Mouse (Mus musculus) erythroblast, embryonic 14.5 days (primary cell): ENCODE results near the gene Spaca3. TPM values are rescaled to one million over a fixed set of nuclear protein-coding genes. Genes with fewer than 3 reads are reported as not detected.

Experiments used
- H3K27me3 ChIP-seq: 2 replicates; pipeline ENCODE4 v1.6.1; 2012; ENCODE audit warnings: inconsistent platforms; ENCODE audit not compliant: control insufficient read depth
- H3K36me3 ChIP-seq: 2 replicates; pipeline ENCODE4 v1.6.1; 2012; ENCODE audit warnings: mild to moderate bottlenecking, inconsistent platforms; ENCODE audit not compliant: control insufficient read depth
- H3K4me1 ChIP-seq: 2 replicates; pipeline ENCODE4 v1.6.1; 2012; ENCODE audit warnings: inconsistent platforms; ENCODE audit not compliant: control insufficient read depth
- H3K4me3 ChIP-seq: replicated peaks from 2 replicates; pipeline ENCODE3; 2012; ENCODE audit warnings: moderate library complexity, mild to moderate bottlenecking, inconsistent platforms
- H3K9me3 ChIP-seq: 2 replicates; pipeline ENCODE4 v1.6.1; 2012; ENCODE audit warnings: low read length, inconsistent platforms, mixed read lengths; ENCODE audit not compliant: control insufficient read depth
- GATA1 ChIP-seq: IDR thresholded peaks from 2 replicates; pipeline ENCODE4 v1.6.1; 2012; ENCODE audit warnings: low read length, inconsistent platforms, mixed read lengths
- TAL1 ChIP-seq: IDR thresholded peaks from 3 replicates; pipeline ENCODE4 v1.6.1; 2012; ENCODE audit warnings: low read length, inconsistent platforms, mixed read lengths
- polyA plus RNA-seq: library from polyadenylated mRNA; stranded (reverse); fragments of >175 nt; gene quantifications from 2 replicates; pipeline ENCODE4 v1.2.3, GENCODE M21; 2012

The Spaca3 gene
- polyA plus RNA-seq, 1 experiment = not detected

DNA sequence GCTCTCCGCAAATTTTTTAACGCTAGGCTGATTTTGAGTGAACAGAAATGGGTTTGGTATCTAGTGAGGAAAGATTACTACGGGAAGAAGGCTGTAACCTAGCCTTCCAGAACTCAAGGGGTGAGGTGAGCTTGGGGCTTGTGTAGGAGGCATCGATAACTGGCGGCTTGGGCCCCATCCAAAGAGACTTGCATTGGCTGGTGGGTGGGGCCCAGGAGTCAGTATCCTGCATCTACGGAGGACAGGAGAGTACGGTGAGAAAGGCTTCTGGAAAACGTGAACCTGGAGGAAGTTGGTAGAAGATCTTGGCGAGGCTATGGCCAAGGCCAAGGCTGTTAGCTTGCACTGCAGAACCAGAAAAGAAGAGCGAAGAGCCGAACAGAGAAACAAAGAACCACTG, 3.7 kb upstream of the Spaca3 start:
- H3K4me1 ChIP-seq = peaks cover 38% of the 10 kb centered on the region
- H3K9me3 ChIP-seq = no peaks in the 10 kb centered on the region
- peak overlapping the region; percentile 17 for H3K4me3 ChIP-seq
- TF ChIP-seq GATA1 (no peak), TAL1 (no peak)
- H3K27me3 ChIP-seq = peaks cover 26% of the 10 kb centered on the region
- H3K36me3 ChIP-seq = no peaks in the 10 kb centered on the region

DNA sequence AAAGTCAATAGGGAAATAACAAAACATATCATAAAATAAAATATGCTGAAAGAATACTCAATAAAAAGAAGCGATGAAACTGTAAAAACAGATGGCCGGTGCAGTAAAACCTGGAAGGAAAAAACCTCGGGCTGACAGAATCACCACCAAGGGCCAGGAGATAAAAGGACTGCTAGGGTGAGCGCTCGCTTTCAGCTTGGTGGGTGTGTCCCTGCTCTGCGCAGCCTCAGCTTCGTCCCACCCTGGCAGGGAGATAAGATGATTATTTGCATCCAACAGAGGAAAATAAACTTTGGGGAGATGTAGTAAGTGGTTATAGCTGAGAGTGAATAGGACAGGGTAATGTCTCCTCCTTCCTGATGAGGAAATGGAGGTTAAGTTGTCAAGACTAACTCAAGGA, 3.3 kb upstream of the Spaca3 start:
- TF ChIP-seq TAL1 (no peak), GATA1 (peak; percentile 46)
- H3K9me3 ChIP-seq = no peaks in the 10 kb centered on the region
- H3K4me3 ChIP-seq = peak overlapping the region; percentile 17
- H3K36me3 ChIP-seq = no peaks in the 10 kb centered on the region
- peaks cover 40% of the 10 kb centered on the region for H3K4me1 ChIP-seq
- peaks cover 28% of the 10 kb centered on the region for H3K27me3 ChIP-seq

DNA sequence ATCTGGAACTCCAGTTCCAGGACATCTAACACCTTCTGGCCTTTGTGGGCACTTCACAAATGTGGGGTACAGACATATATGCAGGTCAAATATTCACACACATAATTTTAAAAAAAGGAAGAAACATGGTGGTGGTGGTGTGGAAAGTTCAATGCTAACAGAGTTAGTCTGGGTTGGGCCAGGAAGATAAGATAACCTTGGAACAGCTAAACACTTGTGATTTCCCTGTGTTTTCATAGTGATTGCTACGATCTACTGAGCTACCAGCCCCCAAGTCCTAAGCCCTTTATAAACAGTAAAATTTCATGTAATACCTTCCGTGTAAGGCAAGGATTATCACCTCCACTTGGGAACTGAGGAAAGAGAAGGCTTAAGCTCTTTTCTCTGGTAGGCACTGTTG, 1.3 kb upstream of the Spaca3 start:
- H3K27me3 ChIP-seq = peaks cover 34% of the 10 kb centered on the region
- no peaks in the 10 kb centered on the region for H3K36me3 ChIP-seq
- H3K4me3 ChIP-seq = no peak overlapping the region
- TF ChIP-seq GATA1 (no peak), TAL1 (no peak)
- H3K9me3 ChIP-seq = no peaks in the 10 kb centered on the region
- peaks cover 39% of the 10 kb centered on the region for H3K4me1 ChIP-seq

- H3K4me1 ChIP-seq = peaks cover 5% of the 10 kb centered on the region
- peaks cover 16% of the 10 kb centered on the region for H3K27me3 ChIP-seq
- TF ChIP-seq TAL1 = no peak
- no peak for TF ChIP-seq GATA1
- H3K4me3 ChIP-seq = no peak overlapping the region
- H3K9me3 ChIP-seq = no peaks in the 10 kb centered on the region
- no peaks in the 10 kb centered on the region for H3K36me3 ChIP-seq
These were observed 4.8 kb downstream of the Spaca3 start for GRCm38 (mm10) chr11:80862941-80863340.

GRCm38 (mm10) chr11:80868039-80868438, 9.9 kb downstream of the Spaca3 start:
- Histone ChIP-seq H3K36me3 (no peaks in the 10 kb centered on the region), H3K4me3 (no peak overlapping the region), H3K4me1 (peaks cover 38% of the 10 kb centered on the region), H3K9me3 (no peaks in the 10 kb centered on the region), H3K27me3 (peaks cover 10% of the 10 kb centered on the region)
- TF ChIP-seq TAL1 = no peak
- no peak for TF ChIP-seq GATA1

GRCm38 (mm10) chr11:80872509-80873474, 14.6 kb downstream of the Spaca3 start:
- Histone ChIP-seq H3K4me1 (peaks cover 46% of the 10 kb centered on the region), H3K9me3 (no peaks in the 10 kb centered on the region), H3K27me3 (peaks cover 7% of the 10 kb centered on the region; the same call in 1 of the 2 replicates), H3K36me3 (no peaks in the 10 kb centered on the region), H3K4me3 (peak overlapping the region; percentile 50)
- TF ChIP-seq GATA1 = peak; percentile 88
- peak; percentile 78 for TF ChIP-seq TAL1

DNA sequence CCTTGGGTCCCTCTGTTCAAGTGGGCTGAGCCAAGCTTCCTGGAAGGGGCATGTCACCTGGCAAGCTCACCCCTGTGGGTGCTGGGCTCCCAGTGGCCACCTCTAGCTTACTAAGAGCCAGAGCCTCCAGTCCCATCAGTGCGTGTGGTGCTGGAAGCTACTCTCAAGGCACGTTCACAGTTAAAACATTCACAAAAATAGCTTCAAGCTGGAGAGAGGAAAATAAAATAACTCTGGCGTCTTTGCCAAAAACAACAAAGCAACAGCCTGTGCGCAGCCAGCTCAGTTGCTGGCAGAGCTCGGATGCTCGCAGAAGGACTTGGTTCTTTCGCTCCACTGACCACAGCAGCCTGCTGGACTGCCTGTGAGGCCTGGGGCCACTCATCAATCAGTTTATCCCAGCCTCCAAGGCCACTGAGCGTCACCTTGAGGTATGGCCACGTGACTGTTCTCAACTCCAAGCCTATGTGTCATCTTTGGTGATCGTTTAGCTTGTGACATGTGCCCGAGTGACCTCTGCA, 19.0 kb downstream of the Spaca3 start:
- H3K4me1 ChIP-seq = peaks cover 16% of the 10 kb centered on the region
- no peaks in the 10 kb centered on the region for H3K9me3 ChIP-seq
- no peaks in the 10 kb centered on the region; the same call in 1 of the 2 replicates for H3K27me3 ChIP-seq
- no peaks in the 10 kb centered on the region for H3K36me3 ChIP-seq
- H3K4me3 ChIP-seq = no peak overlapping the region
- no peak for TF ChIP-seq GATA1
- TF ChIP-seq TAL1 = no peak

DNA sequence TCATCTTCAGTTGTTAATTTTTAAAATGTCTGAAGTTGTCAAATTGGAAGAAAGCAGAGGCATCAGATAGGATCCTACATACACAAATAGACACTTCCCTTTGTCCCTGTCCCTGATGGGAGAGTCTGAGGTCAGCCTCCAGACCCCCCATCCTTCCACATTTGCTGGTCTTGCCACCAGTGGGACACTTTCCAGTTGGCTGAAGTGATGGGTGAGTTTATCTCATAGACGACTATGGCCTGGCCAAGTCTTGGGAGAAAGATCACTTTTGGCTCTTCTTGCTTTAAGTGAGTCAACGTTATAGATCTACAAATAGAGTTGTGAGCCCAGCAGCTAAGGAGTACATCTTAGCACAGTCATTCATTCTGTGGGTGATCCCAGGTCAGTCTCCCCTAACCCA, 19.9 kb downstream of the Spaca3 start:
- no peaks in the 10 kb centered on the region for H3K9me3 ChIP-seq
- peaks cover 8% of the 10 kb centered on the region for H3K4me1 ChIP-seq
- H3K4me3 ChIP-seq = no peak overlapping the region
- H3K36me3 ChIP-seq = no peaks in the 10 kb centered on the region
- TF ChIP-seq TAL1 = no peak
- TF ChIP-seq GATA1 = no peak
- no peaks in the 10 kb centered on the region; the same call in 1 of the 2 replicates for H3K27me3 ChIP-seq

- TF ChIP-seq GATA1 = no peak
- no peak for TF ChIP-seq TAL1
- Histone ChIP-seq H3K27me3 (no peaks in the 10 kb centered on the region; the same call in 1 of the 2 replicates), H3K36me3 (no peaks in the 10 kb centered on the region), H3K4me1 (no peaks in the 10 kb centered on the region), H3K4me3 (no peak overlapping the region), H3K9me3 (no peaks in the 10 kb centered on the region)
These were observed 24.2 kb downstream of the Spaca3 start for GRCm38 (mm10) chr11:80882229-80882810.
